Mouse (Mus musculus): ENCODE results near the gene Col4a6. TPM values are rescaled to one million over a fixed set of nuclear protein-coding genes. Genes with fewer than 3 reads are reported as not detected.

Col4a6 gene
- polyA plus RNA-seq, 1 experiment = not detected

DNA sequence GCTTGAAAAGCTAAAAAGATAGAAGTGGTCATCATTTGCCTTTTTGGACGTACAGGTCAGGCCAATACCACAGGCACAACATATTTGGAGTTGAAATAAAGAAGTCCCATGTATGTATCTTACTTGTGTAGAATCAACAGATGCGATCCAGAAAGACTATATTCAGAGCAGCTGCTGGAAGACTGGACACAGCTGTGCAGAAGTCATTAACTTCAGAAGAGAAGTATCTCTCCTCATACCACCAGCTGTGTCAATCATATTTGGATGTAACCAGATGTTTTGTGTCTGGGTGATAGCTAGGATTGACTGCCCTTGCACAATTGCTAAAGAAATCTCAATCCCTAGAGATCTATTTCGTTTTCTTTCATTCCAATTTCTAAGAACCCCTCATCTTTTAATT, 77.6 kb downstream of the Col4a6 start:
- Histone ChIP-seq H3K27me3 (ENCODE audit: control insufficient read depth) (no peaks in the 10 kb centered on the region), H3K4me1 (ENCODE audit: control insufficient read depth) (no peaks in the 10 kb centered on the region), H3K4me3 (replicated peaks) (no peak overlapping the region), H3K9me3 (ENCODE audit: control insufficient read depth, low read length) (no peaks in the 10 kb centered on the region), H3K36me3 (ENCODE audit: control insufficient read depth) (no peaks in the 10 kb centered on the region)
- TF ChIP-seq GATA1 (IDR thresholded peaks at IDR 0.05; ENCODE audit: low read length) (no peak), TAL1 (IDR thresholded peaks at IDR 0.05; ENCODE audit: low read length) (no peak)

DNA sequence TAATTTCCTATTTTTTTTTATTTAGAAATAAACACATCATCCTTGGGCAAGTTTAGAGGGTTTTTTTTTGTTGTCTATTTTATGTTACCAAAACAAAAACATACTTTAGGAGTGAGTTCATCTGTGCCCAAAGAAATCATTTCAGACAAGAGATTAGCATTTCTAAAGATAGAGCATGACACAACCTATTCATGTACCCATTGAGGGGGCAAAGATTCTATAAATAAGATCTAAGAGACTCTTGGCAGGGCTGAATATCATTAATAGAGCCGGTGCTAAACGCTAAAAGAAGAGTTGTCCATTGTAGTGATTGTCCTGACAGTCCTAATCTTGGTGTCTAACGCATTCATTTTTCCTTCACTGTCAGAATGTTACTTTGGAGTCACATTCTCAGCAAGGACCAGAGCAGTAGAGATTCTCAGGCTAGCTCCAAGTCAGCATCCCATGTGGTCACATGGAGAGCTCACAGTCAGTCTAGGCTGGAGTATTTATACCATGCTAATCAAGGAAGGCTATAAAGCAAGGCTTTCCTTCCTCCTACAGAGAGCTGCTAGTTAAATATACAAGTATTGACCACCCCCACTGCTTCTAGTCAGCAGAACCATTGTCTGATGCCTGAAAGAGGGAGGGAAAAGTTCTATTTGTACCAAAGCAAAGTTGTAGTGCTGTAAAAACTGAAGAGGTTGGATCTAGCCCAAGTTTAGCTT, 88.3 kb downstream of the Col4a6 start:
- Histone ChIP-seq H3K27me3 (ENCODE audit: control insufficient read depth) (no peaks in the 10 kb centered on the region; the same call in 1 of the 2 replicates), H3K4me3 (replicated peaks) (no peak overlapping the region), H3K9me3 (ENCODE audit: control insufficient read depth, low read length) (no peaks in the 10 kb centered on the region), H3K4me1 (ENCODE audit: control insufficient read depth) (no peaks in the 10 kb centered on the region), H3K36me3 (ENCODE audit: control insufficient read depth) (no peaks in the 10 kb centered on the region)
- TF ChIP-seq GATA1 (IDR thresholded peaks at IDR 0.05; ENCODE audit: low read length) (no peak), TAL1 (IDR thresholded peaks at IDR 0.05; ENCODE audit: low read length) (no peak)

- no peaks in the 10 kb centered on the region; the same call in 1 of the 2 replicates for H3K27me3 ChIP-seq (ENCODE audit: control insufficient read depth)
- no peaks in the 10 kb centered on the region for H3K36me3 ChIP-seq (ENCODE audit: control insufficient read depth)
- H3K9me3 ChIP-seq (ENCODE audit: control insufficient read depth, low read length) = no peaks in the 10 kb centered on the region
- TF ChIP-seq TAL1 (IDR thresholded peaks at IDR 0.05; ENCODE audit: low read length) = no peak
- TF ChIP-seq GATA1 (IDR thresholded peaks at IDR 0.05; ENCODE audit: low read length) = no peak
- H3K4me3 ChIP-seq (replicated peaks) = no peak overlapping the region
- H3K4me1 ChIP-seq (ENCODE audit: control insufficient read depth) = no peaks in the 10 kb centered on the region
Measured at GRCm38 (mm10) chrX:141384632-141385031, 89.2 kb downstream of the Col4a6 start.

DNA sequence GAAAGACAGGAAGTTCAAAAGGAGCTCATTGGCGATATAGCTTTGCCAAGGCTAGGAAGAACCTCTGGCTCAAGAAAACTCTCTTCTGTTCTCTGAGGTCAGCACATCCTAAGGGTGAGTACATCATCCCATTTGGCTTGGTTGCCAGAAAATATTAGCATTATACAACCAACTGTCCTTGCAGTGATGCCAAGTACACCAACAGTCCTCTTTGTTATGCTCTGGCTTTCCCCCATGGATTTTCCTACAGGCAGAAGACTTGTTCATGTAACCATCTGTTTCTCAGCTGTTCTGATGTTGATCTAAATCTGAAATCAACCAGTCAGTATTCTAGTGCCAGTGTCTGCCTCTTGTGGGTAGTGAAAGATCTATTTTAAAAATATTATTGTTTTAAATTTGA, 103.6 kb downstream of the Col4a6 start:
- no peaks in the 10 kb centered on the region for H3K9me3 ChIP-seq (ENCODE audit: control insufficient read depth, low read length)
- H3K4me1 ChIP-seq (ENCODE audit: control insufficient read depth) = no peaks in the 10 kb centered on the region
- H3K27me3 ChIP-seq (ENCODE audit: control insufficient read depth) = no peaks in the 10 kb centered on the region
- TF ChIP-seq GATA1 (IDR thresholded peaks at IDR 0.05; ENCODE audit: low read length) = no peak
- no peak for TF ChIP-seq TAL1 (IDR thresholded peaks at IDR 0.05; ENCODE audit: low read length)
- H3K36me3 ChIP-seq (ENCODE audit: control insufficient read depth) = no peaks in the 10 kb centered on the region
- no peak overlapping the region for H3K4me3 ChIP-seq (replicated peaks)

GRCm38 (mm10) chrX:141363331-141363730, 110.5 kb downstream of the Col4a6 start:
- no peaks in the 10 kb centered on the region for H3K9me3 ChIP-seq (ENCODE audit: control insufficient read depth, low read length)
- no peak for TF ChIP-seq TAL1 (IDR thresholded peaks at IDR 0.05; ENCODE audit: low read length)
- TF ChIP-seq GATA1 (IDR thresholded peaks at IDR 0.05; ENCODE audit: low read length) = no peak
- H3K27me3 ChIP-seq (ENCODE audit: control insufficient read depth) = no peaks in the 10 kb centered on the region
- H3K4me1 ChIP-seq (ENCODE audit: control insufficient read depth) = no peaks in the 10 kb centered on the region
- H3K4me3 ChIP-seq (replicated peaks) = no peak overlapping the region
- H3K36me3 ChIP-seq (ENCODE audit: control insufficient read depth) = no peaks in the 10 kb centered on the region

- Histone ChIP-seq H3K27me3 (ENCODE audit: control insufficient read depth) (no peaks in the 10 kb centered on the region), H3K9me3 (ENCODE audit: control insufficient read depth, low read length) (no peaks in the 10 kb centered on the region)
Measured at GRCm38 (mm10) chrX:141341417-141341816, 132.5 kb downstream of the Col4a6 start.

GRCm38 (mm10) chrX:141328044-141328443, 145.8 kb downstream of the Col4a6 start:
- 0 out of 2 replicates have a peak, but pooled peaks cover 2% of the 10 kb centered on the region for H3K9me3 ChIP-seq (ENCODE audit: control insufficient read depth, low read length)
- TF ChIP-seq TAL1 (IDR thresholded peaks at IDR 0.05; ENCODE audit: low read length) = no peak
- no peak for TF ChIP-seq GATA1 (IDR thresholded peaks at IDR 0.05; ENCODE audit: low read length)
- no peak overlapping the region for H3K4me3 ChIP-seq (replicated peaks)
- H3K4me1 ChIP-seq (ENCODE audit: control insufficient read depth) = no peaks in the 10 kb centered on the region
- no peaks in the 10 kb centered on the region for H3K36me3 ChIP-seq (ENCODE audit: control insufficient read depth)
- peaks cover 5% of the 10 kb centered on the region for H3K27me3 ChIP-seq (ENCODE audit: control insufficient read depth)

More at GRCm38 (mm10) chrX:141341417-141341816, 132.5 kb downstream of the Col4a6 start:
- H3K4me3 ChIP-seq (replicated peaks) = no peak overlapping the region
- no peaks in the 10 kb centered on the region for H3K36me3 ChIP-seq (ENCODE audit: control insufficient read depth)
- no peak for TF ChIP-seq GATA1 (IDR thresholded peaks at IDR 0.05; ENCODE audit: low read length)
- no peak for TF ChIP-seq TAL1 (IDR thresholded peaks at IDR 0.05; ENCODE audit: low read length)
- H3K4me1 ChIP-seq (ENCODE audit: control insufficient read depth) = no peaks in the 10 kb centered on the region

DNA sequence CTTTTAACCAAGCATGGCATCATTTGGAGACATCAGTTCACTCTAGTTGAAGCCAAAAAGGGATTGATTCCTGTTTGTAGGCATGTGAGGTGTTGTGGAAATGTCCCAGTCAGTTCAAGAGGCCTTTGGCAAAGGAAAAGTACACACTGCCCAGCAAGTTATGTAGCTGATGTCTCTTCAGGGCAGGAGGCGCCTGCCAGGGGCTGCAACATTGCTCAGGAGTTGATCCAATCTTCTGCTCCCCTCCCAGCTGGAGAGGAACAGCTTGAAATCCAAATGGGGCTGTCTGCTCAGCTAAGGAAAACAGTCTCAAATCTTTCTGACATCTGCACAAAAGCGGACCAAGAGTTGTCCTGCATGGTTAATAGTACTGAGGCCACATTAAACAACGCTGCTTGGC, 149.7 kb downstream of the Col4a6 start:
- no peaks in the 10 kb centered on the region for H3K4me1 ChIP-seq (ENCODE audit: control insufficient read depth)
- H3K27me3 ChIP-seq (ENCODE audit: control insufficient read depth) = no peaks in the 10 kb centered on the region
- no peak overlapping the region for H3K4me3 ChIP-seq (replicated peaks)
- no peaks in the 10 kb centered on the region for H3K9me3 ChIP-seq (ENCODE audit: control insufficient read depth, low read length)
- no peak for TF ChIP-seq TAL1 (IDR thresholded peaks at IDR 0.05; ENCODE audit: low read length)
- no peaks in the 10 kb centered on the region for H3K36me3 ChIP-seq (ENCODE audit: control insufficient read depth)

DNA sequence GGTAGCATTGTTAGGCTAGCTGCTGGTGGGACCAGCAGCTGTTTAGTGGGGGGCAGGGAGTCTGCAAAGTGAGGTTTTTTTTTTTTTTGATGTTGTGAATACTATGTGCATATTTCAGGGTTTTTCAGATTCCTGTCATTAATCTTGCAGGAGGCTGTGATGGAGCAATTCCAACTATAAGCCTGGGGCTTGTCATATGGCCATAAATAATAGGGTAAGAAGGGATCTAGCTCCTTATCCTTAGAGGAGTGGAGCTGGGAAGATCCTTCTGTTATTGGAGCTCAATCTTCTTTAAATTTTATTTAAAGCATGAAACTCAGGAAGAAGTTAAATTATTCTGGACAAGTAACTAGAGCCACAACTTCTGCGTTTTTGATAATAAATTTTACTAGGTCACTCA, 157.7 kb downstream of the Col4a6 start:
- TF ChIP-seq TAL1 (IDR thresholded peaks at IDR 0.05; ENCODE audit: low read length) (no peak), GATA1 (IDR thresholded peaks at IDR 0.05; ENCODE audit: low read length) (no peak)
- H3K4me3 ChIP-seq (replicated peaks) = no peak overlapping the region

GRCm38 (mm10) chrX:141315795-141316194, 158.1 kb downstream of the Col4a6 start:
- H3K4me1 ChIP-seq (ENCODE audit: control insufficient read depth) = no peaks in the 10 kb centered on the region
- H3K27me3 ChIP-seq (ENCODE audit: control insufficient read depth) = no peaks in the 10 kb centered on the region
- no peaks in the 10 kb centered on the region for H3K36me3 ChIP-seq (ENCODE audit: control insufficient read depth)
- no peaks in the 10 kb centered on the region for H3K9me3 ChIP-seq (ENCODE audit: control insufficient read depth, low read length)
- TF ChIP-seq TAL1 (IDR thresholded peaks at IDR 0.05; ENCODE audit: low read length) = no peak
- no peak for TF ChIP-seq GATA1 (IDR thresholded peaks at IDR 0.05; ENCODE audit: low read length)
- no peak overlapping the region for H3K4me3 ChIP-seq (replicated peaks)

More for the DNA sequence above, 157.7 kb downstream of the Col4a6 start:
- no peaks in the 10 kb centered on the region for H3K27me3 ChIP-seq (ENCODE audit: control insufficient read depth)
- no peaks in the 10 kb centered on the region for H3K9me3 ChIP-seq (ENCODE audit: control insufficient read depth, low read length)
- no peaks in the 10 kb centered on the region for H3K36me3 ChIP-seq (ENCODE audit: control insufficient read depth)
- H3K4me1 ChIP-seq (ENCODE audit: control insufficient read depth) = no peaks in the 10 kb centered on the region

Measured in erythroblast, embryonic 14.5 days (primary cell).